Mouse (Mus musculus): Measurements from ENCODE around the gene Slc6a12.

The Slc6a12 gene

DNA sequence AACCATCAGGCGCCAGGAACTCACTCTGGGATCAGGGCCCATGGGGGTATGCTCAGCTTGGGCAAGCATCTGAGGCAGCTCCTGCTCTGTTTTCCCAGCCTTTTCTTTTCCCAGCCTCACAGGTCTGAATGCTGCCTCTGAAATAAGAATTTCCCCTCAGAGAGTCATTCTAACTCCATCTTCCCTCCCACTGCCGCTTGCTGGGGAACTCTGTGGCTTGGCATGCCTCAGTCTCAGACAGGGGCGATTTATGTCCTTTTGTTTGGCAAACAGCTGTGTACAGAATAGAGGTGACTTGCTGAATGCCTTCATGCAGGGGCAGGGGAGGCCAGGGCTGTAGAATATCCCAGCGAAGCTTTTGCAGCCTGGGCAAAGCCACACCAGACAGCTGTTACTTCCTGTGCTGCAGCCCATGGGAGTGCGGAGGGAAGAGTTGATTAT is 64.7 kb downstream of the Slc6a12 start:
- in situ Hi-C loops (cut with MboI, MseI) = no loop called here

DNA sequence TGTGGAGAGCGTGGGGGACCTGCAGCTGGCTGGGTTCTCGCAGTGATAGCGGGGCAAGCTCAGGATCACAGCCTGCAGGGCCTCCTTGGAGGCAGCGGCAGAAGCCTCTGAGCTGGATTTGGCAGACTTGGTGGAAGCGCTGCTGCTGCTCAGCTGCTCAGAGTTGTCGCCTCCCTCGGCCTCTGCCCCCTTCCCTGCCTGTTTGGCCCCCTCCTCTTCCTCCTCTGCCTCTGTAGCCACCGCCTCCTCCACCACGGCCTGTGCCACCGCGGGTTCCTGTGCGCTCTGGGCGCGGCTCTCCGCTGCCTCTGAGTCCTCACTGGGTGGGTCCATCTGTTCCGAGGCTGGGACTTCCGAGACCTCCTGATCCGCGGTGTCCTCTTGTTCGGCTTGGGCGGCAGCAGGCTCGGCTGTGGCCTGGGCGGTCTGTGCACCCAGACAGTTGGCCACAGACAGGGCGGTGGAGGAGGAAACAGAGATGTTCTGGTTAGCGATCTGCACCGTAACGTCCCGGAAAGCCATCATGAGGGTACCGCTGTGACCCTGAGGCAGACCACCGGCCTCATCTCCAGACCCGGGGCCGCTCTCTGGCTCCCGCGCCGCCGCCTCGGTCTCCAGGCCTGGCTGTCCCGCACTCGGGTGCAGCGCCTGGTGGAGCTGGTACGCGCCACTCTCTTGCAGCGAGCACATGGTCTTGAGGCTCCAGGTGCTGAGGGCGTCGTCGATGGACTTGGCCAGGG is 69.9 kb downstream of the Slc6a12 start:
- in situ Hi-C loops (cut with MboI, MseI) = no loop called here

Measured in T-helper 1 cell (primary cell).